Mouse (Mus musculus): ENCODE data around the gene Exoc2. TPM values are rescaled to one million over a fixed set of nuclear protein-coding genes. Genes with fewer than 3 reads are reported as not detected.

Gene Exoc2
- total and polyA plus RNA-seq, 3 experiments: 22.1 to 26.0 TPM; not detected in 1

DNA sequence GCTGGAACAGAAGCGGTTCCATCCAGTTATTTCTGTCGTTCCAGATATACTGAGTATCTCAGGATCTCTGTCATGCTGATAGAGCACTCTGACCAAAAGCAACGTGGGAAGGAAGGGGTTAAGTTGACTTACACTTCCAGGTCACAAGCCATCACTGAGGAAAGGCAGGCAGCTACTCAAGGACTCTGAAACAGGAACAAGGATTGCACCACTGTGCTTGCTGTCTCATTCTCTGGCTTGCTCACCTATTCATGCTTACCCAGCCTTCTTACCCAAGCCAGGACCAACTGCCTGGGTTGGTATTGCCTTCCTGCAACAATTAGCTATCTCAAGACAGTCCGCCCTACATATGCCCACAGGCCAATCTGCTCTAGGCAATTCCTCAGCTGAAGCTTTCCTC, 31.1 kb upstream of the Exoc2 start:
- H3K27ac ChIP-seq (ENCODE audit: control insufficient read depth, low read depth, low read length): no peak overlapping the region
- no peak for DNase-seq (ENCODE audit: low read depth, low spot score)
- H3K79me2 ChIP-seq (ENCODE audit: control insufficient read depth, insufficient read depth, low read length, poor library complexity): no peaks in the 10 kb centered on the region
- TF ChIP-seq KAT2A (conservative IDR thresholded peaks at IDR 0.05; ENCODE audit: low read depth, low read length) (no peak), MXI1 (IDR thresholded peaks at IDR 0.05; ENCODE audit: low read depth, low read length) (no peak), SIN3A (IDR thresholded peaks at IDR 0.05; ENCODE audit: low read length) (no peak), MEF2A (IDR thresholded peaks at IDR 0.05; ENCODE audit: extremely low read depth, insufficient replicate concordance, low read depth, low read length, poor library complexity, severe bottlenecking) (no peak), ZNF384 (IDR thresholded peaks at IDR 0.05; ENCODE audit: low read depth, low read length) (no peak), GABPA (IDR thresholded peaks at IDR 0.05; ENCODE audit: low read depth, low read length) (no peak), EP300 (IDR thresholded peaks at IDR 0.05; ENCODE audit: low read depth in 1 of 2, low read length in 2 of 2) (no peak), TBP (IDR thresholded peaks at IDR 0.05; ENCODE audit: low read depth, low read length) (no peak), ZMIZ1 (IDR thresholded peaks at IDR 0.05; ENCODE audit: low read depth, low read length) (no peak), ETS1 (IDR thresholded peaks at IDR 0.05; ENCODE audit: low read depth, low read length) (no peak), USF2 (IDR thresholded peaks at IDR 0.05; ENCODE audit: borderline replicate concordance in 1 of 2, insufficient read depth in 1 of 2, low read depth in 1 of 2, low read length in 2 of 2) (no peak), MYB (IDR thresholded peaks at IDR 0.05; ENCODE audit: low read depth, low read length) (no peak), ZC3H11A (IDR thresholded peaks at IDR 0.05; ENCODE audit: low read depth, low read length) (no peak), TAL1 (IDR thresholded peaks at IDR 0.05; ENCODE audit: low read length) (no peak), RCOR1 (IDR thresholded peaks at IDR 0.05; ENCODE audit: low read depth, low read length) (no peak), CTCF (IDR thresholded peaks at IDR 0.05 in 2 of 3, conservative IDR thresholded peaks at IDR 0.05 in 1 of 3; ENCODE audit: control insufficient read depth in 1 of 3, insufficient read depth in 1 of 3, low read depth in 2 of 3, low read length in 3 of 3, poor library complexity in 1 of 3, severe bottlenecking in 1 of 3) (no peak), BHLHE40 (IDR thresholded peaks at IDR 0.05; ENCODE audit: borderline replicate concordance, low read depth, low read length) (no peak), SMC3 (IDR thresholded peaks at IDR 0.05; ENCODE audit: low read depth, low read length) (no peak), ELF1 (IDR thresholded peaks at IDR 0.05; ENCODE audit: low read depth, low read length) (no peak)
- H3K9ac ChIP-seq (ENCODE audit: control insufficient read depth, low read depth, low read length, poor library complexity, severe bottlenecking): no peak overlapping the region
- no peaks in the 10 kb centered on the region for H3K4me1 ChIP-seq (ENCODE audit: control insufficient read depth in 1 of 2, insufficient read depth in 2 of 2, low read length in 2 of 2)
- H3K36me3 ChIP-seq (ENCODE audit: control insufficient read depth in 1 of 2, insufficient read depth in 2 of 2, low read length in 2 of 2): no peaks in the 10 kb centered on the region
- no peaks in the 10 kb centered on the region for H3K9me3 ChIP-seq (replicated peaks; ENCODE audit: insufficient read depth, low read length)
- no peak overlapping the region for H3K4me3 ChIP-seq (ENCODE audit: control insufficient read depth in 1 of 2, insufficient read depth in 1 of 2, low read depth in 2 of 2, low read length in 2 of 2)
- H3K27me3 ChIP-seq (ENCODE audit: control insufficient read depth in 1 of 2, insufficient read depth in 2 of 2, low read length in 2 of 2): no peaks in the 10 kb centered on the region; a peak in 2 of 4 replicates

DNA sequence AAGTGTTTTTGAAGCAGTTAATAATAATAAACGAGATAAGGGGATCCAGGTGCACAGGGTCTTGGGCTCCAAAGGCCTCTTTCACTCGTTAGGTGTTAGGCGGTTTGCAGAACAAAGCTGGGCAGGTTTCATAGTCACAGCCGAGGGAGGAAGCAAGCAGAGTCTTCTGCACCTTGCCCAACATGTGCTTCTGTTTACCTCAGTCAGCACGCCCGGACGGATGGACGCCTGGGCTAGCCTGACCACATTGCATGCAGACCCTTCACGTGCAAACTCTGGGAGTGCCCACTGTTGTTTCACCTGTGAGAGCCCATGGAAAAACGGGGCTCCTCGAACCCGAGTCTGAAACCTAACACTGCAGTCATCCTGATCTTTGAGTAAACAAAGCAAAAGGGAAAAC, 30.6 kb upstream of the Exoc2 start:
- H3K9me3 ChIP-seq (replicated peaks; ENCODE audit: insufficient read depth, low read length): no peaks in the 10 kb centered on the region
- DNase-seq (ENCODE audit: low read depth, low spot score): no peak
- no peak for TF ChIP-seq USF2 (IDR thresholded peaks at IDR 0.05; ENCODE audit: borderline replicate concordance in 1 of 2, insufficient read depth in 1 of 2, low read depth in 1 of 2, low read length in 2 of 2)
- no peak for TF ChIP-seq RCOR1 (IDR thresholded peaks at IDR 0.05; ENCODE audit: low read depth, low read length)
- no peak for TF ChIP-seq JUND (IDR thresholded peaks at IDR 0.05; ENCODE audit: low read depth, low read length)
- no peak for TF ChIP-seq ZNF384 (IDR thresholded peaks at IDR 0.05; ENCODE audit: low read depth, low read length)
- TF ChIP-seq HCFC1 (IDR thresholded peaks at IDR 0.05; ENCODE audit: low read depth, low read length): no peak
- TF ChIP-seq MAZ (IDR thresholded peaks at IDR 0.05; ENCODE audit: low read depth, low read length): no peak
- no peak for TF ChIP-seq MYB (IDR thresholded peaks at IDR 0.05; ENCODE audit: low read depth, low read length)
- no peak for TF ChIP-seq TAL1 (IDR thresholded peaks at IDR 0.05; ENCODE audit: low read length)
- no peak for TF ChIP-seq CHD2 (IDR thresholded peaks at IDR 0.05; ENCODE audit: low read length)
- no peak for TF ChIP-seq CTCF (IDR thresholded peaks at IDR 0.05 in 2 of 3, conservative IDR thresholded peaks at IDR 0.05 in 1 of 3; ENCODE audit: control insufficient read depth in 1 of 3, insufficient read depth in 1 of 3, low read depth in 2 of 3, low read length in 3 of 3, poor library complexity in 1 of 3, severe bottlenecking in 1 of 3)
- TF ChIP-seq UBTF (IDR thresholded peaks at IDR 0.05; ENCODE audit: borderline replicate concordance, insufficient read depth, low read depth, low read length): no peak
- no peak overlapping the region for H3K27ac ChIP-seq (ENCODE audit: control insufficient read depth, low read depth, low read length)
- no peaks in the 10 kb centered on the region for H3K4me1 ChIP-seq (ENCODE audit: control insufficient read depth in 1 of 2, insufficient read depth in 2 of 2, low read length in 2 of 2)
- no peak overlapping the region for H3K4me3 ChIP-seq (ENCODE audit: control insufficient read depth in 1 of 2, insufficient read depth in 1 of 2, low read depth in 2 of 2, low read length in 2 of 2)
- no peak overlapping the region for H3K9ac ChIP-seq (ENCODE audit: control insufficient read depth, low read depth, low read length, poor library complexity, severe bottlenecking)
- no peaks in the 10 kb centered on the region for H3K36me3 ChIP-seq (ENCODE audit: control insufficient read depth in 1 of 2, insufficient read depth in 2 of 2, low read length in 2 of 2)
- no peaks in the 10 kb centered on the region; a peak in 2 of 4 replicates for H3K27me3 ChIP-seq (ENCODE audit: control insufficient read depth in 1 of 2, insufficient read depth in 2 of 2, low read length in 2 of 2)
- H3K79me2 ChIP-seq (ENCODE audit: control insufficient read depth, insufficient read depth, low read length, poor library complexity): no peaks in the 10 kb centered on the region
